Mouse (Mus musculus): ENCODE results near the gene Map2k4. TPM values are rescaled to one million over a fixed set of nuclear protein-coding genes. Genes with fewer than 3 reads are reported as not detected.

Gene Map2k4
- 10 to 100 TPM; 54.9 to 56.0 TPM for total RNA-seq (2021)
- long read RNA-seq, experiment 1, transcript Map2k4-201 (11 exons, 3,695 nt) = major isoform, 28 of 42 reads
- long read RNA-seq, experiment 1, partial matches to known transcripts = 3 of 42 reads
- long read RNA-seq, experiment 1, other reads (novel, unspliced or antisense) = 11 of 42 reads
- long read RNA-seq, experiment 2, transcript Map2k4-201 (11 exons, 3,695 nt) = major isoform, 21 of 35 reads
- long read RNA-seq, experiment 2, partial matches to known transcripts = 3 of 35 reads
- long read RNA-seq, experiment 2, other reads (novel, unspliced or antisense) = 11 of 35 reads

DNA sequence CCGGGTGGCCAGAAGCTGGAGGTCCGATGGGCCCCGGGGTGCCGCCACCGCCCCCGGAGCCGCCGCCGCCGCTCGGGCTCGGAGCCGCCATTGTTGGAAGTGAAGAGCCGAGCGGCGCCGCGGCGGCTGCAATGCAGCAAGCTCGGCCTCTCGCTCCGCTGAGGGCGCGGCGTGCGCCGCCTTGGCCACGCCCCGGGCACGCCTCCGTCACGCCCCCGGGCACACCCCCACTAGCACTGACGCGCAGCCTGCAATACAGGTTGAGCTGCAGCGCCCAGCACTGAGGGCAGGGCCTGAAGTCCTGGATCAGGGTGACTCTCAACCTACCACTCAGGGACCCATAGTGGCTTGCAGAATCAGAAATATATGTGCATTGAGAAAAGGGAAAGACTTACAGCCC, at the start of gene Map2k4:
Map2k4 (minus strand) TSS at position 144 of the 400 bp plus-strand sequence.
- intact Hi-C loops (cut with DNase I; ENCODE audit: low total_unique reads) = no loop called here
- DNase-seq = peak; percentile 93

DNA sequence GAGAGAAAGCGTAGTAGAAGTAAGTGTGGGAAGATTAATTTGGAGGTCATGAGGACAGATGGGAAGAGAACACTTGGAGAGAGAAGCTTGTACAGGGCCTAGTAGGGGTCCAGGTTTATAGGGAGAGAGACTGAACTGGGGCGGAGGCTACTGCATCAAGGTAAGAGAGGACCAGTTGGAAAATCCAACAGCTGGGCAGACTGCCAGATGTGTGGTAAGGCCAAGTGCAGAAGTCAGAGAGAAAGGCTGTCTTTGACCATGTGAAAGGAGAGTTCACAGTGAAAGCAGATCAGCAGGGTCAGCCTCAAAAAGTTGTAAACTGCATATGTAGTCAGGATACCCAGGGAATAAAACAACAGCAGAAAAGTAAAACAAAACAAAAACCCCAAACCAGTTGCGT, 36.5 kb upstream of the Map2k4 start:
- DNase-seq = no peak
- intact Hi-C loops (cut with DNase I; ENCODE audit: low total_unique reads) = loop anchor here (10.0 kb wide), 1 partner anchor 300 kb away; no protein-coding TSS in a partner anchor

DNA sequence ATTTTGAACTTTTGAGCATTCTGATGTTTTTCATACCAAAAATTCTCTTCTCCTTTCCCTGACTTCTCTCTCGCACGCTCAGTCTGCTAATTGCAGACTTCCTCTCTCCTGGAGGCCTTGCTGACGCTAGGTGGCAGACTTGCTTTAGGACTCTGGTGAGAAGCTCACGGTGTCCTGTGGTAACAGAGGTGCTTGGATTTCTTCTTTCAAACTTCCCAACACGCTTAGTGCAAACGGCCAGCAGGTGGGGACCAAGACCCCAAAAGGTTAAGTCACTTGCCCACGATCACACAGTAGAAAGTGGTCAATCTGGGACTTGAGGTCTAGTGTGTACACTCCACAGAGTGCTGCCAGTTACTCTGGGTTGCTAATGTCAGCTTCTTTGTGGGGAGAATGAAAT, 32.8 kb upstream of the Map2k4 start:
- intact Hi-C loops (cut with DNase I; ENCODE audit: low total_unique reads) = loop anchor here (10.0 kb wide), 1 partner anchor 304 kb away; no protein-coding TSS in a partner anchor
- peak; percentile 64 for DNase-seq

DNA sequence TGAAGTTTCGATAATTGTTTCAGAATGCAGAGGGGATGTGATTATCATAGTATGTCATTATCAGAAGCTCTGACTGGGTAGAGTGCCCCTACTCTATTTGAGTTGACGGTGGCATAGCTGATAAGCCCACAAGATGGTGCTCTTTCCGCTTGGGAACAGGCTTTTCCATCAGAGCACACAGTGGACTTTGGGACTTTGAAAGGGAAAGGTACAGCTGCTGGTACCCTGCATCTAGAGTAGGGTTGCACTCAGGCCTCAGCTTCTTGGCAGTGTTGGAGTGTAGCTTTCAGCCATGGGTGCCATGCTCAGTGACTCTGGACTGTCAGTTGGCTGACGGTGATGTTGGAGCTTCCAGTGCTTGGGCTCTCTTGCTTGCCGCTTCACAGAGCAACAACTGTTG, 32.2 kb upstream of the Map2k4 start:
- intact Hi-C loops (cut with DNase I; ENCODE audit: low total_unique reads) = loop anchor here (10.0 kb wide), 1 partner anchor 305 kb away; no protein-coding TSS in a partner anchor

DNA sequence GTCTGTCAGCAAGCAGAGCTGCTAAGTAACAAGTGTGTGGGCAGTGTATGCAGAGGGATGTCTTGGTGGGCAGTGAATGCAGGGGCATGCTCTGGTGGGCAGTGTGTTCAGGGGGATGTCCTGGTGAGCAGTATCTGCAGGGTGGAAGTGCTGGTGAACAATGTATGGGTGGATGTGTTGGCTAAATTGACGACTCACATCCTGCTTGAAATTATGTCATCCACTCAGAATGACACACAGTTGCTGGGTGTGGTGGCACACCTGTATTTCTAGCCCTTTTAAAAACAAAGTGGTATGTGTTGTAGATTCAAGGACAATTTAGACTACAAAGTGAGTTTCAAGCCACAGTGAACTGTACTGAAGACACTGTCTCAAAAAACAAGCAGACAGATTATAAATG, 30.1 kb upstream of the Map2k4 start:
- DNase-seq = no peak
- intact Hi-C loops (cut with DNase I; ENCODE audit: low total_unique reads) = no loop called here

More for the DNA sequence above, 32.2 kb upstream of the Map2k4 start:
- no peak for DNase-seq

DNA sequence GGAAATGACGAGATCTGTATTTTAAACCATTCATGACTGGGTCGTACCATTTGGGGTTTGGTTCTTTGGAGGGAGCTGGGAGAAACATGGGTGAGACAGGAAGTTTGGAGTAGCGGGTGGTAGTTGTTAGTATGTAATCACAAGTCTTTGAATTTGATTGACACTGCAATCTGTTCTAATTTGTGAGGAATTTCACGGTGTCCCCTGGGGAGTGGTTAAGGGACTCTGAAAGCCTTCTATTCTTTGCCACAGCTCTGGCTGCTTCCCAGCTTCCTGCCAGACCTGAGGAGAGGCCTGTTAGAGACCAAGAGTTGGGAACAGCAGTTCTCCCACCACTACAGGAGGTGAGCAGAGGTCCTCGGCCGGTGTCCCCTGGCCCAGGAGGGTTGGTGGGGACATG, 28.1 kb upstream of the Map2k4 start:
- no peak for DNase-seq
- intact Hi-C loops (cut with DNase I; ENCODE audit: low total_unique reads) = no loop called here

DNA sequence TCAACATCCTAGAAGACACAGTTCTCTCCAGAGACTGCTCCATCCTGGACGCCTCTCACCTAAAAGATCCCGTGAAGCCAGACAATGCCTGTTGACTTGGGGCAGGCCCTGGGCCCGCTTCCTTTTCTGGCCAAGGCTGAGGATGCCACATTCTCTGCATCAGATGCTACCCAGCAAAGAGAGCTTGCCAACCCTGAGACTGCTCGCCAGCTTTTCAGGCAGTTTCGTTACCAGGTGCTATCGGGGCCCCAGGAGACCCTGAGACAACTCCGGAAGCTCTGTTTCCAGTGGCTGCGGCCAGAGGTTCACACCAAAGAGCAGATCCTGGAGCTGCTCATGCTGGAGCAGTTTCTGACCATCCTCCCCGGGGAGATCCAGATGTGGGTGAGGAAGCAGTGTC, 26.3 kb upstream of the Map2k4 start:
- no peak for DNase-seq
- intact Hi-C loops (cut with DNase I; ENCODE audit: low total_unique reads) = no loop called here

DNA sequence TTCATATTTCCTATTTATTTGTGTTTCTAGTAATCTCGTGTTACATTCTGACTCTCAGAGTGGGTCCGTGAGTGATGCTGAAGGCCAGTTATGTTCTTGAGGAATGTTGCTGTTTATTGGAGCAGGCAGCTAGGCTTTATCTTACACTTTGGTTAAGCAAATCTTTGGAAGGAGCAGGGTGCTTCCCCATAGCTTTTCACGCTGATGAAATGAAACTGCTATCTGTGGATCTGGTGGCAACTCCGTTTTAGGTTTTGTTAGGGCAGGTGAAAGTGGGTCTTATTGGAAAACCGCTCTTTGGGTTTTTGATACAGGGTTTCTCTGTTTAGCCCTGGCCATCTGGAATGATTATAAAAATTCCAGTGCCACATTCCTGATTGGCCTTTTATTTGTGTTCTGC, 24.0 kb upstream of the Map2k4 start:
- intact Hi-C loops (cut with DNase I; ENCODE audit: low total_unique reads) = no loop called here
- no peak for DNase-seq

DNA sequence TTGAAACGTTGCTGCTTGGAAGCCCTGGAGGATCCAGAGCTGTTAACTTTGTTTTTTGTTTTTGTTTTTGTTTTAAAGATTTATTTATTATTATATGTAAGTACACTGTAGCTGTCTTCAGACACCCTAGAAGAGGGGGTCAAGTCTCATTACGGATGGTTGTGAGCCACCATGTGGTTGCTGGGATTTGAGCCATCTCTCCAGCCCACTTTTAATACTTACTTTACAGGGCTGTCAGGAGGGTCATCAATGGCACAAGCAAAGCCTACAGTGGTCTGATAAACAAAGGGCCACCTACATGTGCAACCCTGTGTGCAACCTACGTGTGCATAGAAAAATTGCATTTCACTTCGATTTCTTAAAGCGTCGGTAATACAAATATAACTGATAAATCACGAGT, 19.5 kb upstream of the Map2k4 start:
- intact Hi-C loops (cut with DNase I; ENCODE audit: low total_unique reads) = no loop called here
- no peak for DNase-seq

DNA sequence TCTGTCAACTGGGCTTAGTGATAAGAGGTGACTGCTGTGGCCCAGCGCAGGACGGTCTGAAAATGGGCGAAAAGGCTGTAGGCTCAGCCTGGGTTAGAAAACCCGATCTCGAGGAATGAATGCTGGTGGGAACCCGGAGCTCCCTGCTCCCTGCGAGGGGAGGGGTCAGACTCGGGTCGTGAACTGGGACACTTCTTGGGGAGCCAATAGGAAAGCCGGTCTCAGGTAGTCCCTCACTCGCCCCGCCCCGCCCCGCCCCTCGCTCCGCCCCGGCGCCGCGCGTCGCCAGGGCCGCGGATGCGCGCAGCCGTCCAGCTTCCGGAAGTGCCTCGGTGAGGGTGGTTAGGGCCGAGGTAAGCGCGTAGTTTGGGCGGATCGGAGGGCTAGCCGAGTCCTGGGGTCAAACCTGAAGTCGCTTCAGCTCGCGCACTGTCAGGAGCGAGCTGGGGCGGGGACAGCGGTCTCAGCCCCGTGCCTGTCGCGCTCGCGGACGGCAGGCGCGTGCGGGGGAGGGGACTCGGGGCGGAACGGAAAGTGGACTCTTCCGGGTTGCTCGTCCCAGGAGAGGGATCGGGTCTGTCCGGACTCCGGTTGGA, 18.9 kb upstream of the Map2k4 start, which contains the start of gene Zkscan6:
Zkscan6 (plus strand) TSS at position 267 of the 596 bp plus-strand sequence.
- intact Hi-C loops (cut with DNase I; ENCODE audit: low total_unique reads) = no loop called here
- DNase-seq = peak; percentile 86

DNA sequence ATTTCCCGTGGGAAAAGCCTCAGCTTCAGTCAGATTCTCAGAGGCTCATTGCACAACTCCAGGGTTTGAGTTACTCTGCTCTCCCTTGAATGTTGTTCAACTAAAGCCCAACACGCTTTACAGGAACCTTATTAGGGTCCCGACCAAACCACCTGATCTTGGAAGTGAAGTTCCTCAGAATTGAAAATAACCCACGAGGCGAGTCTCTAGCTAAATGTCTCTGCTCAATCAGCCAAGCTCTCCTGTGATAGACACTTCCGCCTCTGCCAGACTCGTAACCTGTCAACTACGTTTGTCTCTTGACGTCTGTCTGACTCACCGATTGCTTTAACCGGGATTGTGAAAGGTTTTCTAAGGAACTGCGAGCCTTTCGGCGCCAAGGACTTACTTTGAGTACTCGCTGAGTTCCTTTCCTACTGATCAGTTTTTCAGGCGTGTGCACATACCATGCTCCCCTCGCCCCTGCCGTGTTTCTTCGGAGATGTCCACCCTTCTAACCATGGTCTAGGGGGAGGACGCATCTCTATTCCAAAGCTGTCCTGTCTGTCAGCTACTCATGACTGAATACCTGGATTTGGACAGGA, 18.3 kb upstream of the Map2k4 start:
- intact Hi-C loops (cut with DNase I; ENCODE audit: low total_unique reads) = no loop called here
- DNase-seq = peak; percentile 12

DNA sequence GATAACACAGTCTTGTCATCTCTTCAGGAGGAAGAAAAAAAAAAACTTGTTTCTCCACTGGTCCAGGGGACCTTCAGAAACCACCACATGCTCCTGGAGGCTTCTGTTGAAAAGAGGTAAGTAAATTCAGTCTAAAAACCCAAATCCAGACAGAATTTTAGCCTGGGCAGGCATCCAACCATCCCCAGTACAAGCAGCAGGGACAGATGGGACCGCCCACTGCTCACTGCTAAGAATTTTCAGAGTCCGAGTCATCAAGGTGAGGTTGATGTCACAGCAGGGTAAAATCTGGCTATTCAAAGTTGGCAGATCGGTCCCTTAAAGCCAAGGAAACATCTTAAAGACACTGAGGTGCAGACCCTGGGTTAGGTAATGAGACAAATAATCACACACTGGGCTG, 13.8 kb upstream of the Map2k4 start:
- DNase-seq = no peak
- intact Hi-C loops (cut with DNase I; ENCODE audit: low total_unique reads) = no loop called here

DNA sequence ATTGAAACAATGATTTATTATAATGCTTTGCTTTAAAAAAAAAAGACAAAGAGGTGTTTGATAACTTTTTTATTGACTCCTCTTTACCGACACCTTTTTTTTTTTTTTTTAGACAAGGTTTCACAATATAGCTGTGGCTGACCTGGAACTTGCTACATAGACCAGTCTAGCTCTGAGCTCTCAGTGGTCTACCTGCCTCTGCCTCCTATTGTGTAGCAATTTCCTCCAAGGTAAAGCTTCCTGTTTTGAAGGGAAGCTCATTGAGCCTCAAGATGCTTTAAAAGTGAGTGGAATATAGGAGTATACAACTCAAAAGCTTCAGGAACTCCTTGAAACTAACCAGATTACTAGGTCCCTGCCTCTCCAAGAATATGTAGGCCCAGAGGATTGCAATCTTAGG, 7.8 kb upstream of the Map2k4 start:
- no peak for DNase-seq
- intact Hi-C loops (cut with DNase I; ENCODE audit: low total_unique reads) = no loop called here

DNA sequence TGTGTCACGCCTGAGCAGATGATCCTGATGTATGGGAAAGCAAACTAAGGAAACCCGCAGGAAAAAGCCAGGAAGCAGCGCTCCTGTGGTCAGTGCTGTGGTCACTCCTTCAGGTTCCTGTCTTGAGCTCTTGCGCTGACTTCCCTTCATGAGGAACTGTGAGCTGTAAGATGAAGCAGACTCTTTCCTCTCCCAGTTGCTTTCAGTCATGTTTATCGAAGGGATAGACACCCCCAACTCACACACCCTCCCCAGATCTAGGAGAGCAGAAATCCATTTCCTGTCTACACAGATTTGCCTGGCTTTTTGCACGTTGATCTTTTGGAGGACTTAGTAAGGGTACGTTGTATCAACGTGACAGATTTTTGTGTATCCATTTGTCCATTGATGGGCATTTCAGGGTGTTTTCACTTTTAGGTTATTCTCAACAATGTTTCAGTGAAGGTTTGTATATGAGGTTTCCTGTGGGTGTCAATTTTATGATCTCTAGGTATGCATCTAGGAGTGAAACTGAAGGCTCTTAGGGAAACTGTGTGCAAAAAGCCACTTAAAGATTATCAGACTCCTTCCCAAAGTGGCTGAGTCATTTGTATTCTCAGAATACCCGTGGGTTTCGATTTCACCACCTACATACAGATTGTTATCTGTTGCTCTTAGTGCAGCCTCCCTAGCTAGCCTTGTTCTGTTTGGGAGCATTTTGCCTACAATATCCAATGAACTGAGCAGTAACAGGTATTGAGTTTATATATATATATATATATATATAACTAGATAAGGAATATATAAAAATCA, 6.5 kb upstream of the Map2k4 start:
- intact Hi-C loops (cut with DNase I; ENCODE audit: low total_unique reads) = no loop called here
- no peak for DNase-seq

DNA sequence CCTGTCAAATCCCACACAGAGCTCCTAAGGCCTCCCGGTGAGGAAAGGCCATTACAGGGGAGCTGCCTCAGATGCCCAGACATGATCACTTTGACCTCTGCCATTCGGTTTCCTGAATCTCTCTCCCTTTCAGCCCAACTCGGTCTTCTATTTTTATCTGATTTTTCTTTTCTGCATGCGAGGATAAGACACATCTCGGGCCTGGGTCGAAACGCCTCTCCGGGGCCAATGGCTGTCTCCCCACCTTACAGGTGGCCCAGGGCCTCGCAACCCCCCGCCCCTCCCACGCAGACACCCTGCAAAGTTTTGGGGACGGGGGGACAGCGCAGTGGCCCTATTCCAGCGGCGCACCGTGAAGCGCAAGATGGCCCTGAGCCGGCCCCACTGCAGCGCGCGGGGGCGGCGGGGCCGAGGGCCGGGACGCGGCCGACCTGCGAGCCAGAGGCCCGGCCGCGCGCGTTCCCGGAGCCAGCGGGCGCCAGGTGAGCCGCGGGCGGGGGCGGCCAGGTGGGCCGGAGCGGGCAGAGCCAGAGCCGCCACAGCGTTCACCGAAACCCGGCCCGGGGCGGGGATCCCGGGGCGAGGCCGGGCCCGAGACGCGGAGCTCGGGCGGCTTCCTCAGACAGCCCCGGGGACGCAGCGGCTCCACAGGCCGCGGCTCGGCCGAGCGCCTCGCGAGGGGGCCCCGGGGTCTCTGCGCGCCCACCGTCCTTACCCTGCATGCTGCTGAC, 511 bp downstream of the Map2k4 start:
- intact Hi-C loops (cut with DNase I; ENCODE audit: low total_unique reads) = no loop called here
- no peak for DNase-seq

DNA sequence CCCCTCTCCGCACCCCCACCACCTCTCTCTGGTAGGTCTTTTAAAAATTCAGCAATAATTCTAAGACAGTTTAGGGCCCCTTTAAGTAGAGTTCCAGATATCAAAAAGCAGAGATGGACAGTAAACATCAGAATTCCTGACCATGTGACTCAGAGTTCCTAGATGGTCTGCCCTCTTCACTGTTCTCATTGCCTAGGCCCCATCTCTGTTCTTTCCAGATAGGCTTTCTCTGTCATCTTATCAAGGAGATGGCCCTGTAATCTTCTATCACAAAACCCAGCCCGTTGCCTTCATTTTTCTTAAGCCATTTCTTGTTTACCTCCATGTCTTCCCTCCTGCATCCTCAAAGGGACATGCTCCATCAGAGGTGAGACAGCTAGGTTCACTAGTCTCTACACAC, 1.9 kb downstream of the Map2k4 start:
- intact Hi-C loops (cut with DNase I; ENCODE audit: low total_unique reads) = no loop called here
- DNase-seq = no peak

DNA sequence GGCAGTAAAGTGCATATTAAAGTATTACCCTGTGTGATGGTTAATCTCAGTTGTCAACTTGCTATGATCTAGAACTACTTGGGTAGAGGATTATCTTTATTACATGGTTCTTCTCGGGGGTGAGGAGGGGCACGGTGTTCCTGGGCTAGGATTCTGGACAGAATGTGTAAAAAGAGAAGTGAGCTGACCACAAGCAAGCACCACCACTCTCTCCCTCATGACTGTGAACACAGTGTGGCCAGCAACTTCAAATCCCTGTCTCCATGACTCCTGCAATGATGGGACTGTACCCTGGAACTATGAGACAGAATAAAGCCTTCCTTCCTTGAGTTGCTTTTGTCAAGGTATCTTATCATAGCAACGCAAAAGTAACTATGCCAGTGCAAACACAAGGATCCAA, 6.5 kb downstream of the Map2k4 start:
- intact Hi-C loops (cut with DNase I; ENCODE audit: low total_unique reads) = no loop called here
- no peak for DNase-seq

DNA sequence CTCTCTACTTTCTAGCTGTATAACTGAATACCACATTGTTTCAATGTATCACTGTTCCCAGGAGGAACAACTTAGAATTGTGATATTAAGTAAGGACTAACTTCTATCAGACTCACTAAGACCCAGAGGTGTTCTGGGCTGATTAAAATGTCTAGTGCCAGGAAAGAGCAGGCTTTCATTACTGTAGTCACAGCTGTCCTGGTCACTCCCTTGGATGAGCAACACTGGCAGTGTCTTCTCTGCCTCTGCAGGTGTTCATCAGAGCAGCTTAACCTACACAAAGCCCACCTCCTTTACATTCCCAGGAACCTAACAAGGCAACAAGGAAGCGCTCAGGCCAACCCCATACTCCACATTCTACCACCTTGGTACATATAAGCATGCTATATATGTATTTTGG, 8.5 kb downstream of the Map2k4 start:
- DNase-seq = no peak

DNA sequence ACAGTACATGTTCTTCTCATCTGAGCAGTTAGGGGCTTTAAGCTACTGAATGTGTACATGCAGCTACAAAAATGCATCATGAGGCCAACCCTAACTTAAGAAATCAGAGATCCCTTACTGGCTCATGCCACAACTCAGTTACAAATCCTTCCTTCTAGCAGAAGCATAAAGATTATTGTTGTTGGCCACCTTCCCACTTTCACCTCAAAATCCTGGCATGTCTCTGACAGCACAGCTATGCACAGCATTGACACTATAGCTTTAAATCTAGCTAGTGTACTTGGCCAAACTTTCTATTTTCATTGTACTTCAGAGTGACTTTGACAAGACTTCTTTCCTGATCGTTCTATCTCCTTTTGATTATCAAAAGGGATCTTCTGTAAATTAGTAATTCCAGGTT, 9.0 kb downstream of the Map2k4 start:
- no peak for DNase-seq
- intact Hi-C loops (cut with DNase I; ENCODE audit: low total_unique reads) = no loop called here

More for the DNA sequence above, 8.5 kb downstream of the Map2k4 start:
- intact Hi-C loops (cut with DNase I; ENCODE audit: low total_unique reads) = no loop called here
